Mouse (Mus musculus) gastrocnemius, postnatal 14 days (tissue): ENCODE results near the gene Poc5. TPM values are rescaled to one million over a fixed set of nuclear protein-coding genes. Genes with fewer than 3 reads are reported as not detected.

Experiments used
- microRNA-seq, 2 experiments: library from miRNA; unstranded; fragments of <30 nt; microRNA quantifications; one replicate each; pipeline ENCODE4 v1.2.0; 2021
- total RNA-seq, 2 experiments: library from RNA; stranded (reverse); gene quantifications; 2 replicates each; pipeline ENCODE4 v1.2.3; 2021

Gene Poc5
- total RNA-seq, 2 experiments from 2014 or later = 6.7 to 7.9 TPM

Small RNAs within 50 kb of the gene (microRNA-seq; reads per million reads assigned to microRNA genes)
- 0 reads per million in 2 experiments for gene Gm25213

Other genes with a start within 250 kb of the Poc5 start
- under 1 TPM; 0.22 to 0.45 TPM for gene Ankdd1b, start 82.9 kb downstream of the Poc5 start, total RNA-seq
- gene Gm17622, start 102.4 kb downstream of the Poc5 start, total RNA-seq = not detected
- 1 to 10 TPM; 3.3 to 4.0 TPM for gene Polk, start 154.3 kb downstream of the Poc5 start, total RNA-seq
- gene Col4a3bp, start 154.3 kb downstream of the Poc5 start, total RNA-seq = 10 to 100 TPM; 25.5 to 28.8 TPM